Mouse (Mus musculus) liver, embryonic 16.5 days (tissue): ENCODE measurements around the gene Oxa1l. TPM values are rescaled to one million over a fixed set of nuclear protein-coding genes. Genes with fewer than 3 reads are reported as not detected.

Source experiments
- ATAC-seq: fragments of 200-750 bp; cut with Nextera tagmentation; 2 replicates; pipeline ENCODE4 v1.8.0; 2017; ENCODE audit warnings: low read depth, mild to moderate bottlenecking, moderate number of reproducible peaks, moderate library complexity
- H3K27ac ChIP-seq: fragments of 300-500 bp; sonication (generic); 2 replicates; pipeline ENCODE4 v1.5.1; 2014; ENCODE audit warnings: mild to moderate bottlenecking, low read length
- H3K27me3 ChIP-seq: fragments of 300-500 bp; sonication (generic); 2 replicates; pipeline ENCODE4 v1.6.1; 2014; ENCODE audit warnings: low read depth, low read length, mixed read lengths; ENCODE audit not compliant: control insufficient read depth, insufficient read depth
- H3K36me3 ChIP-seq: fragments of 300-500 bp; sonication (generic); 2 replicates; pipeline ENCODE4 v1.6.1; 2014; ENCODE audit warnings: mild to moderate bottlenecking; ENCODE audit not compliant: control insufficient read depth, insufficient read depth
- H3K4me1 ChIP-seq: fragments of 300-500 bp; sonication (generic); 2 replicates; pipeline ENCODE4 v1.6.1; 2014; ENCODE audit warnings: low read depth, low read length, mixed read lengths; ENCODE audit not compliant: control insufficient read depth
- H3K4me2 ChIP-seq: fragments of 300-500 bp; sonication (generic); 2 replicates; pipeline ENCODE4 v1.6.1; 2014; ENCODE audit warnings: low read depth, low read length, mixed read lengths
- H3K4me3 ChIP-seq: fragments of 300-500 bp; sonication (generic); 2 replicates; pipeline ENCODE4 v1.5.1; 2014; ENCODE audit warnings: low read depth, mild to moderate bottlenecking, low read length
- H3K9ac ChIP-seq: fragments of 300-500 bp; sonication (generic); 2 replicates; pipeline ENCODE4 v1.6.1; 2014; ENCODE audit warnings: low read depth, low read length
- H3K9me3 ChIP-seq: fragments of 300-500 bp; sonication (generic); replicated peaks from 2 replicates; pipeline ENCODE4 v1.6.1; 2016; ENCODE audit warnings: low read length; ENCODE audit not compliant: control insufficient read depth
- WGBS: fragments of 180-500 bp; shearing (Covaris S2); extraction: QIAGEN DNeasy Blood & Tissue Kit; methylation state at CpG from one replicate; pipeline ENCODE4 v1.1.7; 2014; ENCODE audit not compliant: insufficient replicate concordance; 5-methylcytosine and 5-hydroxymethylcytosine counted together
- polyA plus RNA-seq: library from polyadenylated mRNA; unstranded; fragments of >200 nt; fragmentation: Nextera tagmentation; extraction: Ambion mirVana; gene quantifications from 2 replicates; pipeline ENCODE4 v1.2.1, GENCODE M21; 2015

Oxa1l gene
- polyA plus RNA-seq, 1 experiment from 2014 or later: 17.9 TPM

- Histone ChIP-seq H3K4me3 (no peak overlapping the region), H3K4me2 (no peak overlapping the region), H3K9ac (no peak overlapping the region), H3K36me3 (no peaks in the 10 kb centered on the region), H3K9me3 (no peaks in the 10 kb centered on the region), H3K4me1 (peaks cover 20% of the 10 kb centered on the region), H3K27me3 (no peaks in the 10 kb centered on the region), H3K27ac (no peak overlapping the region)
- 49% methylated on average over 9 of the region's 9 CpGs for WGBS
- ATAC-seq: no peak
Measured at GRCm38 (mm10) chr14:54412000-54412576, 51.5 kb downstream of the Oxa1l start.

DNA sequence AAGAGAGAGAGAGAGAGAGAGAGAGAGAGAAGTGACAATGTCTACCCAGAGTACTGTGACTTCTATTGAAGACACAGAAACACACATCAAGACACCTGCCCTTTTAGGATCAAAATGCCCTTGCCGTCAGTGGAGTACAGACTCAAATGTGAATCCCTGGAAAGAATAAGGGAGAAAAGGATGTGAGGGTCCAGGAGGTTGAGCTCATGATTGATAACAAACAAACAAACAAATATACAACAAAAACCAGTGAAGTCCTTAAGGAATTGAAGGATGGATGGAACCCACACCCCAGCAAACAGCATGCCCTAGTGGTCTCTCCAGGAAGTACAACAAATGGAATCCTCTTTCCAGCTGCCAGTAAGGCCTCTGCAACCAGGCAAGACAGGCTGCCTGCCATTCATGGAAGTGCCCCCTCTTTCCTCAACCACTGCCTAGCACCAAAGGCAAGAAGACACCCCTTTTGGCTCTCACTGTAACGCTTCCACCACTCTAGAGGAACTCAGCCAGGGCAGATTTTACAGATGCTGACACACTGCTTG is 52.1 kb downstream of the Oxa1l start:
- H3K36me3 ChIP-seq: no peaks in the 10 kb centered on the region
- H3K27me3 ChIP-seq: no peaks in the 10 kb centered on the region
- 36% methylated on average over 2 of the region's 2 CpGs for WGBS
- H3K4me1 ChIP-seq: peaks cover 26% of the 10 kb centered on the region
- no peak overlapping the region for H3K4me2 ChIP-seq
- no peak overlapping the region for H3K9ac ChIP-seq
- no peak overlapping the region; the same call in 1 of the 2 replicates for H3K27ac ChIP-seq
- no peak for ATAC-seq
- H3K9me3 ChIP-seq: no peaks in the 10 kb centered on the region
- H3K4me3 ChIP-seq: no peak overlapping the region

DNA sequence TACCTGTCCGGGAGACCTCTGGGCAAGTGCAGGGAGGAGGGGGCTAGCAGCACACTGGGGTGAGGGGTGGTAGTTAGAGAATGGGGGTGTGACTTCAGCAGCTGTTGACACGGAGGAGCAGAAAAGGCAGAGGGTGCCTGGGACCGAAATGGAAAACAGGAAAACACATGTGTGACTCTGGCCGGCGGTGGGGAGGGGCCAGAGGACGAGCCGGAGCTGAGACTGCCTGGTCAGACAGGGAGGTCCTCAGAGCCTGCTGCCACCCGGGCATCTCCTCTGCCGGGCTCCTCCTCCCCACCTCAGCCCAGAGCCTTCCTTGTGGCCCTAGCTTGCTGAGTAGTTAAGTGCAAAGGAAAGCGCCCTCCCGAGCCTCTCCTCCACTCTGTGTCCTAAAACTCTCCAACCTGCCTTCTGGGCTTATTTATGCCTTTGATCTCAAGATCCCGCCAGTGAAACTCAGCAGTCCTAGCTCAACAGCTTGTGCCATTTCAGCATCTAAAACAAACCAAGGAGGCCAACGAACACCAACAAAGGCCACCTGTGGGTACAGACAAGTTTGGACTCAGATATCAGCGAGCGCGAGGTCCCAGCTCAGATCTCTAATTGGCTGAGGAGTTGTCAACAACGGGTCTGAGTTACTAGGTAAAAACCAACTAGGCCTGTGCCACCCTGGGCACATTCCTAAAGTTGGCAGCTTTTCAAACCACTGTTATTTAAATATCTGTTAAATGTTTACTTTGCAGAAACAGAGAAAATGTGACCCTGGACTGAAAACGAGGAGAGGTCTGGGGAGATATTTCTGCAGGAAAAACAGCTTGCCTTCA is 53.5 kb downstream of the Oxa1l start:
- H3K9me3 ChIP-seq: no peaks in the 10 kb centered on the region
- peak overlapping the region; percentile 33 for H3K4me2 ChIP-seq
- ATAC-seq: peak; percentile 6; the same call in 1 of the 2 replicates
- H3K4me1 ChIP-seq: peaks cover 26% of the 10 kb centered on the region
- 19% methylated on average over 18 of the region's 18 CpGs for WGBS
- H3K4me3 ChIP-seq: peak overlapping the region; percentile 7
- no peak overlapping the region for H3K27ac ChIP-seq
- H3K9ac ChIP-seq: no peak overlapping the region; the same call in 1 of the 2 replicates
- H3K27me3 ChIP-seq: no peaks in the 10 kb centered on the region
- H3K36me3 ChIP-seq: no peaks in the 10 kb centered on the region

DNA sequence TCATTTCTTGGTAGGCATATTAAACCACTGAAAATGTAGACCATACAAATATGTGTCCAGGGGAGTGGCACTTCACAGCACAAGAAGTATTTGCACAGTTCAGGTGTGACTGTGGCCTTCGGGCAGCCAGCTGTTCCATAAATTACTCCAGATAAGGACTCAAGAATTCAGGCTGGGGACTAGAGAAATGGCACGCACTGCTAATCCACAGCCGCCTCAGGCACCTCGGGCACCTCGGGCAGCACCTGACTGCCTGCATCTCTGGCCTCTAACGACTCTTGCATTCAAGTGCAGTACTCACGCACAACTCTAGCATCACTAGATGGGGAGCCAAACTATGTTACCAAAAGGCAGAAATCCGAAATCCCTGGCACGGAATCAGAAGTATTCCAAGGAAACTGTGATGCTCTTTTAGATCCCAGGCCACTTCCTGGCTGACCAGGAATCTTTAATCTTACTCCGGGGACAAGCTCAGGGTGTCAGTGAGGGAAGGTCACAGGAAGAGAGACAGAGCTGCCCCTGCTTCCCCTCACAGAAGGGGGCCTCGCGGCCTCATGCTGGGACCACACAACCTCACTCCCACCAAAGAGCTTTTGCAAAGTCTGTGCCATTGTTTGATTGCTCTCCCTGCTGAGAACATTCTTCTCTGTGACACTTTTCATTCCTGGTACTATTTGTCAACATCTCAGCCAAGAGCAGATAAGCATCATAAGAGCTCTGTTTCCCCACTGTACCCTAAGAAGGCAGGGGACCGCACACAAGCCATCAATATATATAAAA is 54.8 kb downstream of the Oxa1l start:
- H3K27ac ChIP-seq: no peak overlapping the region
- peaks cover 17% of the 10 kb centered on the region for H3K4me1 ChIP-seq
- no peaks in the 10 kb centered on the region for H3K36me3 ChIP-seq
- no peaks in the 10 kb centered on the region for H3K9me3 ChIP-seq
- no peak overlapping the region for H3K9ac ChIP-seq
- H3K4me2 ChIP-seq: no peak overlapping the region
- WGBS: 43% methylated on average over 13 of the region's 13 CpGs
- no peaks in the 10 kb centered on the region for H3K27me3 ChIP-seq
- no peak for ATAC-seq
- no peak overlapping the region for H3K4me3 ChIP-seq

GRCm38 (mm10) chr14:54416229-54416775 is 55.7 kb downstream of the Oxa1l start:
- H3K27ac ChIP-seq: no peak overlapping the region
- no peak overlapping the region for H3K4me3 ChIP-seq
- 61% methylated on average over 5 of the region's 5 CpGs for whole genome bisulfite sequencing
- no peaks in the 10 kb centered on the region for H3K27me3 ChIP-seq
- H3K9me3 ChIP-seq: no peaks in the 10 kb centered on the region
- no peak overlapping the region for H3K4me2 ChIP-seq
- peaks cover 14% of the 10 kb centered on the region for H3K4me1 ChIP-seq
- no peaks in the 10 kb centered on the region for H3K36me3 ChIP-seq
- ATAC-seq: no peak
- H3K9ac ChIP-seq: no peak overlapping the region

- WGBS: 76% methylated on average over 4 of the region's 4 CpGs
- Histone ChIP-seq H3K36me3 (no peaks in the 10 kb centered on the region), H3K9me3 (no peaks in the 10 kb centered on the region), H3K4me1 (peaks cover 14% of the 10 kb centered on the region), H3K4me2 (peak overlapping the region; percentile 65), H3K27me3 (no peaks in the 10 kb centered on the region), H3K27ac (no peak overlapping the region), H3K9ac (no peak overlapping the region), H3K4me3 (peak overlapping the region; percentile 47)
- ATAC-seq: no peak
Measured at GRCm38 (mm10) chr14:54416830-54417229, 56.2 kb downstream of the Oxa1l start.

- no peaks in the 10 kb centered on the region for H3K27me3 ChIP-seq
- H3K27ac ChIP-seq: peak within 1 kb of the TSS; percentile 60
- H3K4me2 ChIP-seq: peak within 1 kb of the TSS; percentile 65
- H3K4me3 ChIP-seq: peak within 1 kb of the TSS; percentile 47
- no peaks in the 10 kb centered on the region for H3K9me3 ChIP-seq
- ATAC-seq: peak; percentile 70
- H3K36me3 ChIP-seq: no peaks in the 10 kb centered on the region
- WGBS: 7% methylated on average over 19 of the region's 19 CpGs
- H3K4me1 ChIP-seq: peaks cover 14% of the 10 kb centered on the region
- peak within 1 kb of the TSS; percentile 60 for H3K9ac ChIP-seq
Measured at GRCm38 (mm10) chr14:54417623-54418081, 57.0 kb downstream of the Oxa1l start, which contains the start of gene Slc7a7. Gene Slc7a7, minus strand, starts transcription at chr14:54417780.
